Mouse (Mus musculus) liver, embryonic 16.5 days (tissue): Measurements from ENCODE around the gene Plagl1. TPM values are rescaled to one million over a fixed set of nuclear protein-coding genes. Genes with fewer than 3 reads are reported as not detected.

ENCODE experiments used
- ATAC-seq: fragments of 200-750 bp; cut with Nextera tagmentation; 2 replicates; pipeline ENCODE4 v1.8.0; 2017; ENCODE audit warnings: low read depth, mild to moderate bottlenecking, moderate number of reproducible peaks, moderate library complexity
- H3K27ac ChIP-seq: fragments of 300-500 bp; sonication (generic); 2 replicates; pipeline ENCODE4 v1.5.1; 2014; ENCODE audit warnings: mild to moderate bottlenecking, low read length
- H3K27me3 ChIP-seq: fragments of 300-500 bp; sonication (generic); 2 replicates; pipeline ENCODE4 v1.6.1; 2014; ENCODE audit warnings: low read depth, low read length, mixed read lengths; ENCODE audit not compliant: control insufficient read depth, insufficient read depth
- H3K36me3 ChIP-seq: fragments of 300-500 bp; sonication (generic); 2 replicates; pipeline ENCODE4 v1.6.1; 2014; ENCODE audit warnings: mild to moderate bottlenecking; ENCODE audit not compliant: control insufficient read depth, insufficient read depth
- H3K4me1 ChIP-seq: fragments of 300-500 bp; sonication (generic); 2 replicates; pipeline ENCODE4 v1.6.1; 2014; ENCODE audit warnings: low read depth, low read length, mixed read lengths; ENCODE audit not compliant: control insufficient read depth
- H3K4me2 ChIP-seq: fragments of 300-500 bp; sonication (generic); 2 replicates; pipeline ENCODE4 v1.6.1; 2014; ENCODE audit warnings: low read depth, low read length, mixed read lengths
- H3K4me3 ChIP-seq: fragments of 300-500 bp; sonication (generic); 2 replicates; pipeline ENCODE4 v1.5.1; 2014; ENCODE audit warnings: low read depth, mild to moderate bottlenecking, low read length
- H3K9ac ChIP-seq: fragments of 300-500 bp; sonication (generic); 2 replicates; pipeline ENCODE4 v1.6.1; 2014; ENCODE audit warnings: low read depth, low read length
- H3K9me3 ChIP-seq: fragments of 300-500 bp; sonication (generic); replicated peaks from 2 replicates; pipeline ENCODE4 v1.6.1; 2016; ENCODE audit warnings: low read length; ENCODE audit not compliant: control insufficient read depth
- WGBS: fragments of 180-500 bp; shearing (Covaris S2); extraction: QIAGEN DNeasy Blood & Tissue Kit; methylation state at CpG from one replicate; pipeline ENCODE4 v1.1.7; 2014; ENCODE audit not compliant: insufficient replicate concordance; 5-methylcytosine and 5-hydroxymethylcytosine counted together
- polyA plus RNA-seq: library from polyadenylated mRNA; unstranded; fragments of >200 nt; fragmentation: Nextera tagmentation; extraction: Ambion mirVana; gene quantifications from 2 replicates; pipeline ENCODE4 v1.2.1, GENCODE M21; 2015

Plagl1 gene
- polyA plus RNA-seq, 1 experiment from 2014 or later, result 24.6 TPM

DNA sequence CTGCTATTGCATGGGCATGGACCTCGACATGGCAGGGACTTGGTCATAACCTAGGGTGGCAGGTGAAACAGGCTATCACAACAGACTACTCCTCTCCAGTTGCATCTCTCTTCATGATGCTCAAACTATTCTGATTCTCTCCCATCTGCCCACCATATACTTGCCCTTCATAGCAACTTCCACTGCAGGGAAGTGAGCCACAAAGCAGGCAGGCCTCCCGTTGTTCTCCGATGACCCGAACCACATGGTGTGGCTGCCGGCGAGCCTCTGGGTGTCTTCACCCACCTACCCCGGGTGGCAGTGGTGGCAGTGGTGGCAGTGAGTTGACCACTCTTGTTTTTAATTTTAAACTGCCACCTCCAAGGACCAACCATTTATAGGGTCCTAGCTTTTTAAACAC, 75.4 kb downstream of the Plagl1 start:
- Histone ChIP-seq H3K9me3 (no peaks in the 10 kb centered on the region), H3K27ac (no peak overlapping the region), H3K4me2 (no peak overlapping the region), H3K4me3 (no peak overlapping the region), H3K27me3 (no peaks in the 10 kb centered on the region), H3K9ac (no peak overlapping the region), H3K36me3 (no peaks in the 10 kb centered on the region), H3K4me1 (no peaks in the 10 kb centered on the region)
- WGBS, result 75% methylated on average over 7 of the region's 7 CpGs
- no peak for ATAC-seq

DNA sequence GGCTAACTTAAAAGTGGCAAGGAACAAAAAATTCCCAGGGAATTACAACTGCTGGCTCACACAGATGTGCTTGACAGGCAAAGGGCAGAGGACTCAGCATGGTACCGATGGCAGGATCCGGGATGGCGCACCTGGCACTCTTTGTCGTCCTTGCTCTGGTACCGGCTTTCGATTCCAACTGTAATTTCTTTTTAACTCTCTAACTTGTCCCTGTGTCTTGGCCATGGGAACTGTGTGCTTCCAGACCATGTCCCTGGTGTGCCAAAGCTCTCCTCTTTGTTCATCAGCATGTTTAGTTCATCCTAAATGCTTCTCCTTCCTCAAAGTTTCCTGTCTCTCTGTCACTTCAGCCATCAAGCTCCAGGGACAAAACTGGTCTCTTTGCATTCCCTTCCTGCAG, 77.6 kb downstream of the Plagl1 start:
- Histone ChIP-seq H3K4me3 (no peak overlapping the region), H3K36me3 (no peaks in the 10 kb centered on the region), H3K9me3 (no peaks in the 10 kb centered on the region), H3K27me3 (no peaks in the 10 kb centered on the region), H3K4me1 (no peaks in the 10 kb centered on the region), H3K27ac (no peak overlapping the region), H3K4me2 (no peak overlapping the region), H3K9ac (no peak overlapping the region)
- no peak for ATAC-seq
- WGBS, result 87% methylated on average over 6 of the region's 6 CpGs

- no peak for ATAC-seq
- Histone ChIP-seq H3K4me2 (no peak overlapping the region), H3K36me3 (no peaks in the 10 kb centered on the region), H3K9me3 (no peaks in the 10 kb centered on the region), H3K4me3 (no peak overlapping the region), H3K27me3 (no peaks in the 10 kb centered on the region), H3K9ac (no peak overlapping the region), H3K4me1 (no peaks in the 10 kb centered on the region), H3K27ac (no peak overlapping the region)
- WGBS, result 56% methylated on average over 2 of the region's 2 CpGs
Observed at GRCm38 (mm10) chr10:13140434-13140833, 80.1 kb downstream of the Plagl1 start.

DNA sequence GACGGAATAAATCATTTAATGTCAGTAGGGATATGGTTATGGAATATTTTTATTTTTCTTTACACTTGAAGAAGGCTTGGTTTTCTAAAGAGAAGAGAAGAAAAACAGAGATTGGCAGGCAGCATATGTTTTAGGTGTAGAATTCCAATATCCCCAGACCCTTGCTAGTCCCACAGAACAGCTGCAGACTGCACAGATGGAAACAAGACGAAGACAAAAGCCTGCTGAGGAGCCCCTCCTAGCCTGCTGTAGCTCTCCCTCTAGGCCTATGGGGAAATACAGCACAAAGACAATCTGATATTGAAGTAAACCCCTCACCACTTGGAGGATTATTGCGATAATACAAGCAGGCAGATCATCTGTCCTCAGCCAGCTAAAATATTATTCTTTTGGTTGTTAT, 90.1 kb downstream of the Plagl1 start:
- Histone ChIP-seq H3K36me3 (no peaks in the 10 kb centered on the region), H3K4me1 (no peaks in the 10 kb centered on the region), H3K4me3 (no peak overlapping the region), H3K9ac (no peak overlapping the region), H3K27ac (no peak overlapping the region), H3K9me3 (no peaks in the 10 kb centered on the region), H3K27me3 (no peaks in the 10 kb centered on the region), H3K4me2 (no peak overlapping the region)
- 51% methylated on average over 3 of the region's 3 CpGs for WGBS
- no peak for ATAC-seq

- no peak overlapping the region for H3K4me2 ChIP-seq
- no peak overlapping the region for H3K4me3 ChIP-seq
- no peak overlapping the region for H3K27ac ChIP-seq
- H3K9ac ChIP-seq, result no peak overlapping the region
- H3K4me1 ChIP-seq, result no peaks in the 10 kb centered on the region
- H3K27me3 ChIP-seq, result no peaks in the 10 kb centered on the region
- ATAC-seq, result no peak
- no peaks in the 10 kb centered on the region for H3K9me3 ChIP-seq
- no peaks in the 10 kb centered on the region for H3K36me3 ChIP-seq
- WGBS, result 67% methylated on average over 5 of the region's 5 CpGs
Observed at GRCm38 (mm10) chr10:13151353-13151752, 91.0 kb downstream of the Plagl1 start.

DNA sequence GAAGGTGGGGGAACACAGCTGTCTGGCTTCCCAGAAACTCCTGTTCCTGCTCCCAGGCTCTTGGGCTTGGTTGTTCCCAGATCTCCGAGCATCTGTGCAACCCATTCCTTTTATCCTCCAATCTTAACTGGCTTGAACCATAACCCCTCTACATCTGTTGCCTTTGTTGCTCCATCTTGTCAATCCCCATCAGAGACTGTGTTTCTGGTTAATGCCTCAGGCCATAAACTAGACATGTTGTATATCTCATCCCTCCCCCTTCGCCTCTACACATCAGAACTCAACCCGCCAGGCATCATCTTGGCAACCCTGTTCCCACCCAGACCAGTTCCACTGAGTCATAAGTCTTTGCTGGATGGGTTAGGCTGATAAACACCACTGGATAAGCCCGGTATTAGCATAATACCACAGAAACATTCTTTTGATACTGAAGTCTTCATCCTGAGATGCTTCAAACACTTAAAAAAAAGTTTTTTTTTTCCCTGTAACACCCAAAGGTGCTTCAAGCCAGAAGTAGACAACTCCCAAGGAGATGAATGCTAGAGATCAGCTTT, 92.6 kb downstream of the Plagl1 start:
- H3K27ac ChIP-seq, result no peak overlapping the region
- H3K9me3 ChIP-seq, result no peaks in the 10 kb centered on the region
- no peaks in the 10 kb centered on the region for H3K36me3 ChIP-seq
- WGBS, result 52% methylated on average over 4 of the region's 4 CpGs
- H3K9ac ChIP-seq, result no peak overlapping the region
- no peaks in the 10 kb centered on the region for H3K27me3 ChIP-seq
- H3K4me1 ChIP-seq, result no peaks in the 10 kb centered on the region
- no peak overlapping the region for H3K4me3 ChIP-seq
- H3K4me2 ChIP-seq, result no peak overlapping the region
- no peak for ATAC-seq

GRCm38 (mm10) chr10:13155377-13155776, 95.1 kb downstream of the Plagl1 start:
- Histone ChIP-seq H3K4me3 (no peak overlapping the region), H3K4me1 (no peaks in the 10 kb centered on the region), H3K4me2 (no peak overlapping the region), H3K9ac (no peak overlapping the region), H3K36me3 (no peaks in the 10 kb centered on the region), H3K27me3 (no peaks in the 10 kb centered on the region), H3K9me3 (no peaks in the 10 kb centered on the region), H3K27ac (no peak overlapping the region)
- WGBS, result 59% methylated on average over 5 of the region's 5 CpGs
- ATAC-seq, result no peak

DNA sequence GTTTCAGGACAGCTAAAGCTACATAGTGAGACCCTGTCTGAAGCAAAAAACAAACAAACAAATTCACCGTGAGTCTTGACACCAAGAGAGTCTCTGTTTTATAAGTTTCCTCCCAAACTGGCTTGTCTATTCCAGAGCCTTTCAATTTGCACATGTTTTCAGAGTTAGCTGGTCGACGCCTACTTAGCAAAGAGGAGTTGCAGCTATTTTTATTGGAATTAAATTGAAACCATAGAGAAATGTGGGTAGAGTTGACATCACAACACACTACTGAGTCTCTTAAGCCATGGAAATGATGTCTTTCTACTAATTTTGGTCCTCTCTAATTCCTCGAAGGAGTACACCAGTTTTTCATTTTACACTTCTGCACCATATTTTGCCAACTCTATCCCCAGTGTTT, 100.6 kb downstream of the Plagl1 start:
- Histone ChIP-seq H3K4me2 (no peak overlapping the region), H3K9ac (no peak overlapping the region), H3K9me3 (no peaks in the 10 kb centered on the region), H3K27me3 (no peaks in the 10 kb centered on the region), H3K36me3 (no peaks in the 10 kb centered on the region), H3K4me1 (no peaks in the 10 kb centered on the region), H3K4me3 (no peak overlapping the region), H3K27ac (no peak overlapping the region)
- ATAC-seq, result no peak
- 78% methylated on average over 4 of the region's 4 CpGs for WGBS

DNA sequence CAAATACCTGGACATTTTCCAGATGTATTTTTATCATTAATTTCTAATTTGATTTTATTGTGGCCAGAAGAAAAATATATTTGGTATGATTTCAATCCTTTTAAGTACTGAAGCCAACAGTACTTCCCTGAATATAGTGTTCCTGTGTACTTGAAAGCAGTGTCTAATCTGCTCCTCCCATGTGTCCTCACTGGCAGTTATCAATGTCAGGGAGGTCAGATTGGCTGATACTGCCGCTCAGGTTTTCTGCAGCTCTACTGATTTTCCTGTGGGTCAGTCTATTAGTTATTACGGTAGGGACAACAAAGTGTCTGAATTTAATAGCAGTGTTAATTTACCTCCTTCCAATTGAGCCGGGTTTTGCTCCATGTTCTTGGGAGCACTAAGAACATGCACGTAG, 101.7 kb downstream of the Plagl1 start:
- 31% methylated on average over 4 of the region's 4 CpGs for WGBS
- Histone ChIP-seq H3K9ac (no peak overlapping the region), H3K27ac (no peak overlapping the region), H3K4me2 (no peak overlapping the region), H3K4me3 (no peak overlapping the region), H3K9me3 (no peaks in the 10 kb centered on the region), H3K4me1 (no peaks in the 10 kb centered on the region), H3K27me3 (no peaks in the 10 kb centered on the region), H3K36me3 (no peaks in the 10 kb centered on the region)
- no peak for ATAC-seq
